Mouse (Mus musculus) right cerebral cortex, postnatal 10 days (tissue): ENCODE measurements around the gene Clcn1.

Experiments used
- DNase-seq, 2 experiments: peaks; one replicate each; pipeline ENCODE4 v3.0.0; 2021; ENCODE audit warnings: low spot score in 2 of 2

The Clcn1 gene

GRCm38 (mm10) chr6:42364607-42365006, 78.1 kb downstream of the Clcn1 start:
- no peak for DNase-seq

GRCm38 (mm10) chr6:42365215-42365614, 78.7 kb downstream of the Clcn1 start:
- DNase-seq = no peak
